Mouse (Mus musculus) E14TG2a.4 (cell line): Measurements from ENCODE around the gene Glb1l.

Experiments used
- CTCF ChIP-seq: conservative IDR thresholded peaks from 2 replicates; pipeline ENCODE4 v1.5.1; 2014; ENCODE audit warnings: low read length
- NANOG ChIP-seq: IDR thresholded peaks from 2 replicates; pipeline ENCODE4 v1.6.1; 2014; ENCODE audit warnings: borderline replicate concordance, low read length, mixed read lengths

GRCm38 (mm10) chr1:75250498-75250897 lies 39.9 kb upstream of the Glb1l start:
- TF ChIP-seq CTCF (no peak), NANOG (no peak)
